Mouse (Mus musculus) hindbrain, embryonic 14.5 days (tissue): ENCODE measurements at regions not wholly inside any gene's neighbourhood (a gene's known extent, or its start where the extent isn't known, plus 50 kb on each side); places are given as distances from the start of the nearest gene placed in this dataset.
A peak's percentile ranks its signal among the peaks of the same experiment; 100 is the strongest.

ENCODE experiments used
- ATAC-seq: fragments of 200-750 bp; cut with Nextera tagmentation; 2 replicates; pipeline ENCODE4 v1.8.0; 2017; ENCODE audit warnings: moderate number of reproducible peaks, mild to moderate bottlenecking, moderate TSS enrichment, moderate library complexity; ENCODE audit not compliant: low FRiP score
- DNase-seq: peaks from one replicate; pipeline ENCODE4 v3.0.0-alpha.2; 2015; ENCODE audit warnings: low spot score
- H3K27ac ChIP-seq: fragments of 300-500 bp; sonication (generic); 2 replicates; pipeline ENCODE4 v1.5.1; 2014; ENCODE audit warnings: mild to moderate bottlenecking, moderate library complexity
- H3K27me3 ChIP-seq: fragments of 300-500 bp; sonication (generic); 2 replicates; pipeline ENCODE4 v1.6.1; 2014; ENCODE audit warnings: mild to moderate bottlenecking, low read length, mixed read lengths; ENCODE audit not compliant: control insufficient read depth, insufficient read depth
- H3K36me3 ChIP-seq: fragments of 300-500 bp; sonication (generic); replicated peaks from 2 replicates; pipeline ENCODE4 v1.6.1; 2014; ENCODE audit not compliant: control insufficient read depth, insufficient read depth
- H3K4me1 ChIP-seq: fragments of 300-500 bp; sonication (generic); replicated peaks from 2 replicates; pipeline ENCODE4 v1.6.1; 2014; ENCODE audit warnings: antibody characterized with exemption, low read length, mixed read lengths; ENCODE audit not compliant: control insufficient read depth, insufficient read depth
- H3K4me2 ChIP-seq: fragments of 300-500 bp; sonication (generic); replicated peaks from 2 replicates; pipeline ENCODE4 v1.6.1; 2014; ENCODE audit warnings: mild to moderate bottlenecking, moderate library complexity
- H3K4me3 ChIP-seq: fragments of 300-500 bp; sonication (generic); replicated peaks from 2 replicates; pipeline ENCODE4 v1.5.1; 2014; ENCODE audit warnings: mild to moderate bottlenecking, low read length
- H3K9ac ChIP-seq: fragments of 300-500 bp; sonication (generic); 2 replicates; pipeline ENCODE4 v1.6.1; 2014
- H3K9me3 ChIP-seq: fragments of 300-500 bp; sonication (generic); 2 replicates; pipeline ENCODE4 v1.6.1; 2016; ENCODE audit warnings: low read length; ENCODE audit not compliant: control insufficient read depth
- WGBS: fragments of 180-500 bp; shearing (Covaris S2); extraction: QIAGEN DNeasy Blood & Tissue Kit; methylation state at CpG from one replicate; pipeline ENCODE4 v1.1.7; 2014; 5-methylcytosine and 5-hydroxymethylcytosine counted together

DNA sequence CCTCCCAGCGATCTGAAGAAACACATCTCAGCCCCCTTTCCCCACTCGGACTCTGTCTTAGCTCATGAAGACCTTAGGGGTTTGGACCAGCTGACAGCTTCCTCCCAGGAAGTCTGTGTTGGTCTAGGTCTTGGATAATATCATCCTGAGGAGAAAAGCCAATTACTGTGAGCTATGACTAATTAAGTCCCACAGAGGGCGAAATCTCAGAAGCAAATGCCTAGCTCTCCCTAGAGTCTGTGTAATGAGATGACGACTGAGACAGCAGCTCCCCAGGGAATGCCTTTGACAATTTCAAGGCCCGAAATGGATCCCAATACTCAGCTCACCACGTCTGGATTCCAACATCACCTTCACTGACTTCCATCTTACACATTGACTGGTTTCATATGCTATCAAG is 213.5 kb upstream of the Nlrp1b start:
- Histone ChIP-seq H3K27me3 (no peaks in the 10 kb centered on the region), H3K4me2 (no peak overlapping the region), H3K9ac (no peak overlapping the region), H3K4me3 (no peak overlapping the region), H3K9me3 (no peaks in the 10 kb centered on the region), H3K4me1 (peaks cover 44% of the 10 kb centered on the region), H3K36me3 (no peaks in the 10 kb centered on the region), H3K27ac (no peak overlapping the region)
- DNase-seq (no peak), ATAC-seq (no peak)
- WGBS: 40% methylated on average over 6 of the region's 6 CpGs

DNA sequence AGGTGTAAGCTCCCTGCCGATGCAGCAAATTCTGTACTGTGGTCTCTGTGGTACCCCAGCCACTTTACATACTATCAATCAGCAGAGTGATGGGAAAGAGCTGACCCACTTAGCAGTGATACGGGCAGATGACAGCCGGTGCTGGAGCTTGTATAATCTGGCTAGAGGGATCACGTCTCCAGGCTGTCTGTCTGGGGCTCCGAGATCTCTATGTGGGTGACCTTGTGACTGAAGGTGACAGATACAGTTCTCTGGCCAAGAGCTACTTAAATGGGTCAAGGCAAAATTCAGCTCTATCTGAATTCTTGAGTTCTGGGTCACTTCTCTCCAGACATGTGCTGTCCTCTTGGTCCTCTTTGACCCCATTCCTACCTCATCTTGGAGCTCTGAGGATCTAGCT is 216.1 kb upstream of the Nlrp1b start:
- H3K9ac ChIP-seq: no peak overlapping the region
- no peak overlapping the region for H3K4me2 ChIP-seq
- WGBS: 59% methylated on average over 5 of the region's 5 CpGs
- no peaks in the 10 kb centered on the region for H3K36me3 ChIP-seq
- H3K27ac ChIP-seq: no peak overlapping the region; the same call in 1 of the 2 replicates
- H3K9me3 ChIP-seq: no peaks in the 10 kb centered on the region
- ATAC-seq: no peak
- no peak for DNase-seq
- no peak overlapping the region for H3K4me3 ChIP-seq
- H3K4me1 ChIP-seq: peaks cover 23% of the 10 kb centered on the region
- H3K27me3 ChIP-seq: no peaks in the 10 kb centered on the region

DNA sequence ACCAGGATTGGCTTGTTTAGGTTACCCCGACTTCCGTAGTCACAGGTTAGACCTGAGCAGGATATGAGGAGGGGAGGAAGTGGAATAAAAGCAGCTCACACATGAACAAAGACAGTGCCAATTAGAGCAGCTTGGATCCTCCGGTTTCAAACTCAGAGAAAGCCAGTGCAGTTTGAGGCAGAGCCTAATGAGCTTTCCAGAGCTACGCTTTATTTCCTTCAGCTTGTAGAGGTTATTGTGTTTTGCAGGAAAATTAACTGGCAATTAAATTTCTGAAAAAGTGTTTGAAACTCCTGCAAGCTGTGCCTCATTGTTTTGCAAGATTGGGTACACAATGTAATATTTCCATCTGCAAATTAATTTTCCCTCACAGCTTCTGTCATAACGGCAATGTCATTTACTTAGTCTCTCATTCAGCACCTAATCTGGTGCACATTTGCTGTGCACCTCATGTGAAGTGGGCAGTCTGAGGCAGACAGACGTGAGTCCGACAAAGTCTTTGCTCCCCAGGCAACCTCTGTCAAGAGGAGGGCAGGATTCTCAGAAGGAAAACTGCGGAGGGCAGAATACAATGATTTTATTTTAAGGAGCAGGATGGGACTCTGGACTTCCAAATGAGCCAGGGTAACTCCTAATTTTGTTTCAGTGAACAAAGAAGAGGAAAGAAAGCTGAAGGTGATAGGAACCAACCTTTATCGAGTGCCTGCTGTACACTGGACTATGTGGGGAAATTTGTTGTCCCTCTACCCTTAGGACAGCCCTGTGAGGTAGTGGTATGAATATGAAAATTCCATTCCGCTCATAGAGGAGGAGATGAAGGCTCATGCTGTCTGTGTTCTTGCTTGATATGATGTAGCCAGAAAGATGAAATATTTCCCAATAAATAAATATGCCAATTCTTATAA is 217.6 kb upstream of the Nlrp1b start:
- Histone ChIP-seq H3K4me3 (no peak overlapping the region), H3K27me3 (no peaks in the 10 kb centered on the region), H3K9ac (no peak overlapping the region), H3K36me3 (no peaks in the 10 kb centered on the region), H3K4me2 (no peak overlapping the region), H3K27ac (peak overlapping the region; percentile 52), H3K4me1 (peaks cover 23% of the 10 kb centered on the region), H3K9me3 (no peaks in the 10 kb centered on the region)
- 57% methylated on average over 10 of the region's 10 CpGs for WGBS
- ATAC-seq: no peak
- no peak for DNase-seq

DNA sequence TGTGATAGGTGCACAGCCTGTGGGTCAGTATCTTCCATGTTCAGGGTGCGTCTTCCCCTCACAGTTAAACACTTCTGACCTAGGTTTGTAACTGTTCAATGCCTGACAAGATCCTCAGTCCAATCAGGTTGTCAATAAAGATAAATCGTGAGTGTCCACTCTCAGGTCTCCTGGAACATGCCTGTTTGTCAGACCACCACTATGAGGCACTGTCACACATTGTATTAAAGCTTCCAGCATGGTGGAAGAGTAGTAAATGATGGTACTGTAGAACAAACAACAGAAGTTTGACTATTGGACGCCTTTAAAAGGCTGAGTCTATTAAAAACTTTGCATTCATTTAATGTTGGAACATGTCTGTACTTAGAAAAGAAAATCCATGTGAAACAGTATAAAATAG is 249.6 kb upstream of the Nlrp1b start:
- Histone ChIP-seq H3K9ac (no peak overlapping the region), H3K4me1 (no peaks in the 10 kb centered on the region), H3K36me3 (no peaks in the 10 kb centered on the region), H3K27me3 (no peaks in the 10 kb centered on the region), H3K4me3 (no peak overlapping the region), H3K9me3 (no peaks in the 10 kb centered on the region), H3K27ac (no peak overlapping the region), H3K4me2 (no peak overlapping the region)
- WGBS: 82% methylated on average over 3 of the region's 3 CpGs
- DNase-seq (no peak), ATAC-seq (no peak)

DNA sequence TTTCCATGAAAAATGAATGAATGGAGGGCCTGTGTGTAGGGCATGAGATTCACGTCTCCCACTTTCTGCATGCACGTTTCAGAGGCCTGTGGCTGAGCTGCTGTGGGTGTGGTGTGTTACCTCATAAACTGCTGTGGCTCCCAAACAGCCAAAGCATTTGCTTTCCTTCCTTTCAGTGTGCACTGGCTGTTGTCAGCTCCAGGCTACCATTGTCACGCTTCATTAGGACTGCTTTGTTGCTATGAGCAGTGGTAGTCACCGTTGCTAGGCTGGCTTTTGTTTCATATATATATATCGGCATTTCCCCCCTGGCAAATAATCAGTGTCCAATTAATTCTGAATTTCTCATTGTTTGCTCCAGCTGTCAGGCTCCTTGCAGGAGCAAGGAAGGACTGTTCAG is 251.9 kb upstream of the Wscd1 start:
- Histone ChIP-seq H3K9ac (no peak overlapping the region), H3K4me2 (no peak overlapping the region), H3K9me3 (no peaks in the 10 kb centered on the region), H3K4me3 (no peak overlapping the region), H3K36me3 (no peaks in the 10 kb centered on the region), H3K4me1 (peaks cover 13% of the 10 kb centered on the region; the same call in 1 of the 2 replicates), H3K27ac (peak overlapping the region; percentile 62), H3K27me3 (no peaks in the 10 kb centered on the region)
- ATAC-seq (peak; percentile 90), DNase-seq (peak; percentile 71)
- 5% methylated on average over 5 of the region's 5 CpGs for WGBS

DNA sequence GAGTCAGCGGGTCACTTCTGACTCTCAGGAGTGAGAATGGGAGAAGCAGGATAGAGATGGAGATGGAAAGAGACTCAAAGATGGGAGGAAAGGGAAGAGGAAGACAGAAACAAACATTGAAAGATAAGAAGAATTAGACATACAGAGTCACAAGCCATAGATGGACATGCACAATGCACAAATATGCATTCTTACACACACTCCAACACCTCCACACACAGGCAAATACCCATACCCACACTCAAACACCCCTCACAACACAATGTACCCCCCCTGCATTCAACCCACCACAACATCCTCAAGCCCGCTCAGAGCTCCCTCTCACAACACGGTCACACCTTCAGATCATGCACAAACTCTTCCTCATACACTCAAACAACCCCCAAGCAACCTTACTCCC is 251.4 kb upstream of the Wscd1 start:
- no peaks in the 10 kb centered on the region for H3K27me3 ChIP-seq
- H3K36me3 ChIP-seq: no peaks in the 10 kb centered on the region
- no peaks in the 10 kb centered on the region for H3K9me3 ChIP-seq
- peak overlapping the region; percentile 62 for H3K27ac ChIP-seq
- H3K9ac ChIP-seq: no peak overlapping the region
- ATAC-seq (peak; percentile 21; the same call in 1 of the 2 replicates), DNase-seq (no peak)
- no peak overlapping the region for H3K4me3 ChIP-seq
- WGBS: 47% methylated on average over 3 of the region's 3 CpGs
- H3K4me2 ChIP-seq: no peak overlapping the region
- peaks cover 13% of the 10 kb centered on the region; the same call in 1 of the 2 replicates for H3K4me1 ChIP-seq

DNA sequence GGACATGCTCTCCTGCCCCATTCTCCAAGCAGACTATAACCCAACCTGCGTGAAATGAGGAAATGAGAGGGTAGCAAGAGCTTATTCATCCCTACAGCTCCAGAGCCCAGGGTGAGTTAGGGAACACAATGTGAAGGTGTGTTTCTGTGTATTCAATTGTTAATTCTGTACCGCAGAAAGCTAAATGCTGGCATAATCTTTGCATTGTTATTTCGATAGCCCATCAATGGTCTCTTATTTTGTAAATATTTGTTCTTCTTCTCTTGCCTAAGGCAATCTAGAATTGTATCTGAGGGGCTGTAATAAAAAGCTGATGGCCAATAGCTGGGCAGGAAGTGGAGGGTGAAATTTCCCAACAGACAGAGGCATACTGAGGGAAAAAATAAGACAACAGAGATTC is 247.6 kb upstream of the Wscd1 start:
- no peaks in the 10 kb centered on the region for H3K27me3 ChIP-seq

DNA sequence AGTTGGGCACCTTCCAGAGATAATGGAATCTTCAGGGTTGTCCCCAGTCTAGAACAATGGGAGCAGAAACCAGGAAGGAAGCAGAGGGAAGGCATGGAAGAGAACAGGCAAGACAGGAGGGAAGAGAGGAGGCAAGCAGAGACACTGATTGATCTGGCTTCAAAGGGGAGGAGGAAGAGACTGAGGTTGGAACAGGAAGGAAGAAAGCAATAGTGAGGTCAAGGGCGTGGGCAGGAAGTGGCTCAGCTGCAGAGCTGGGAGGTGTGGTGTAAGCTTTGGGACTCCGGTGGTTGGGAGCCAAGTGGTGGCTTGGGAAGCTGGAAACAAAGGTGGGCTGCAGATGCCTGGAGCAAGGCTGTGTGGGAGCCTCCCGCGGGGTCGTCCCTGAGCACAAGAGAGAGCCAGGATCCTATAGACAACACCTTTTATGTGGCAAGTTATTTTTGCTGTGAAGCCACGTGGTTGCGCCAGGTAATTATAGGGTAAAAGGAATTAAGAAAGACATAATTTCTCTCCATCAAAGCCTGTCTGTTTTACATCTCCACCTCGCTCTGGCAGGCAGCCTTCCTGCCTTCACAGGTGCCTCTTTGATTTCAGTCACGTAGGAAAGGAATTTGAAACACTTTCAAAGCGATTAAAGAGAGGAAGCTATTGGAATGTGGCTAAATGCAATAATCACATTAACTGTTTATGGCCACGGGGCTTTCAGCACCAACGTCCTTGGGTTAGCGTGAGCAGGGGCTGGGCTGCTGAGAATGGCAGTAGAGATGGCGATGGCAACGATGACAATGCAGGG is 237.3 kb upstream of the Wscd1 start:
- H3K27me3 ChIP-seq: no peaks in the 10 kb centered on the region
- no peak overlapping the region for H3K4me2 ChIP-seq
- H3K4me1 ChIP-seq: peaks cover 4% of the 10 kb centered on the region; the same call in 1 of the 2 replicates
- ATAC-seq (no peak), DNase-seq (no peak)
- 76% methylated on average over 15 of the region's 15 CpGs for WGBS
- H3K36me3 ChIP-seq: no peaks in the 10 kb centered on the region
- no peak overlapping the region for H3K27ac ChIP-seq
- H3K4me3 ChIP-seq: no peak overlapping the region
- H3K9me3 ChIP-seq: no peaks in the 10 kb centered on the region
- no peak overlapping the region for H3K9ac ChIP-seq

More for the DNA sequence above, 247.6 kb upstream of the Wscd1 start:
- Histone ChIP-seq H3K9me3 (no peaks in the 10 kb centered on the region), H3K4me3 (no peak overlapping the region), H3K36me3 (no peaks in the 10 kb centered on the region), H3K4me2 (no peak overlapping the region), H3K9ac (no peak overlapping the region), H3K27ac (no peak overlapping the region), H3K4me1 (peaks cover 7% of the 10 kb centered on the region; the same call in 1 of the 2 replicates)
- DNase-seq (no peak), ATAC-seq (no peak)
- 78% methylated on average over 3 of the region's 3 CpGs for WGBS

DNA sequence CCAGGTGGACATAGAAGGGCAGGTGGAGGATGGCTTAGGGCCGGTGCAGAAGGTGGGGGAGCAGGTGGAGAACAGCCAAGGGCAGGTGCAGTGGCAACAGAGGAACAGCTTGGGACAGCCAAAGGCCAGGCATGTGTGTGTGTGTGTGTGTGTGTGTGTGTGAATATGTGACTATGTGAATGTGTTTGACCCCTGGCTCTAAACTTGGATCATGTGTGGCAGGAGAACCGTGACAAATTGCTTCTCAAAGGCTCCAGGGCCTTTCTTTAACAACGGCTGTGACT is 236.7 kb upstream of the Wscd1 start:
- Histone ChIP-seq H3K9ac (no peak overlapping the region), H3K36me3 (no peaks in the 10 kb centered on the region), H3K4me3 (no peak overlapping the region), H3K27me3 (no peaks in the 10 kb centered on the region), H3K4me1 (peaks cover 6% of the 10 kb centered on the region; the same call in 1 of the 2 replicates), H3K27ac (no peak overlapping the region), H3K9me3 (no peaks in the 10 kb centered on the region), H3K4me2 (no peak overlapping the region)
- 60% methylated on average over 3 of the region's 3 CpGs for whole genome bisulfite sequencing
- ATAC-seq: no peak
- no peak for DNase-seq
